Mouse (Mus musculus) bone marrow, adult 2 months (tissue): Measurements from ENCODE around the gene Serbp1.

Experiments used
- CTCF ChIP-seq: fragments of 200-500 bp; IDR thresholded peaks from 2 replicates; pipeline ENCODE4 v1.5.1; 2011; ENCODE audit warnings: low read length, control low read depth; ENCODE audit not compliant: control insufficient read depth, insufficient read depth
- POLR2A ChIP-seq: fragments of 200-500 bp; IDR thresholded peaks from 2 replicates; pipeline ENCODE4 v1.6.1; 2011; ENCODE audit warnings: low read depth, mild to moderate bottlenecking, control low read depth, low read length, borderline replicate concordance; ENCODE audit not compliant: control insufficient read depth

DNA sequence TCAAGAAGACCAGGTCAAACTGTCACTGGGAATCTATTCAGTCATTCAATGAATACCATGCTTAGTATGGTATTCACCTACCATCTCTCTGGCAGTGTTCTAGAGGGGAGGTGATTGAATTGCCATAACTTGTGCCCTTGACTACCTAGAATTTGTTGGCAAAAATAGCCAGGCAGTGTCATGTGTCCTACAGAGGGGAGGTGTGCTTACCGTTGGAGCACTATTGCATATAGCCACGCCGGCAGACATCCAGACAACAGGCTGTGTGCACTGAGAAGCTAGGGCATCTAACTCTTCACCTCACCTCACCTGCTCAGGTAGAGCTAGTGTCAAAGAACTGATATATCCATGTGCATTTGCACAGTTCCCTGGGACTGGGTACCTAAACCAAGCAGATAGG lies 63.3 kb downstream of the Serbp1 start:
- TF ChIP-seq CTCF (no peak), POLR2A (no peak)
